Mouse (Mus musculus): ENCODE results near the gene D130040H23Rik. TPM values are rescaled to one million over a fixed set of nuclear protein-coding genes. Genes with fewer than 3 reads are reported as not detected.
A peak's percentile ranks its signal among the peaks of the same experiment; 100 is the strongest.
"Not testable (repeated sequence)": the region's sequence is repeated elsewhere in the genome, so short reads cannot be mapped to it uniquely, and the experiment has no call there.

Gene D130040H23Rik
- not detected in 2 replicates for polyA plus RNA-seq (2012; ENCODE audit: insufficient read depth, insufficient read length, missing spikeins)

DNA sequence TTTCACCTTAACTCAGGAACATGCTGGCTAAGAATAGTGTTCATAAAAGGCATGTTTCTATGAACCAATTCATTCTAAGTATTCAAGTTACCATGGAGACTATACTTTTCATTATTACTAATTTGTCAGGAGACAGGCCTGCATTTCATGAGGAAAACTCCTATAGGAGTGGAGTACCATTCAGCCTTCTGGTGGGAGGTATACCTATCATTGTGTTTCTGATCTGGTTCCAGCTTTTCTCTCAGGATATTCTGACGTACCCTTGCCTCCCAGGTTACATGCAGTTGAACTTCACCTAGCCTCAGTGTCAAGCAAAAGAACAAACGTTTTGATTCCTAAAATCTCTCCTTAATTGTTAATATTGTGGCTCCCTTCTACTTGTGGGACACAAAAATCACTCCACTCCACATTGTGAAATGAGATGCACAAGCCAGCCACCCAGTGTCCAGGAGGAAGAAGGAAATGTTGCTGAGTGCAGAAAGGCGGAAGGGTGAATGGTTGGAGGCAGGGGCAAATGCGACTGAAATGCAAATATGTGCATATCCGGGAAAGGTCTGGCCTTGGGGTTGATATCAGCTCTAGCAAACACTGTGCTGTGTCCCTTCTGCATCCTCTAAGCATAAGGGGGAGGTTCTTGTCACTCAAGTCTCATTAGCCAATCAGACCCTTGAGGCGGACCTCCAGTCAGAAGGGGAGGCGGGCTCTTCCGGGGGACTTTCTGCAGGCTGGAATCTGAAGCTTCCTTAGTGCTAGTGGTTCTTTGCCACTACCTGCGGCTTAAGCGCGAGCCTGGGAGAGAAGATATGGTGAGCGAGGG lies at the start of gene D130040H23Rik:
D130040H23Rik (plus strand) TSS at position 695 of the 817 bp plus-strand sequence.
- H3K27ac ChIP-seq (replicated peaks; ENCODE audit: low read depth, low read length) = no peak within 1 kb of the TSS
- H3K4me3 ChIP-seq (ENCODE audit: insufficient read depth, low read depth, low read length) = peak within 1 kb of the TSS; percentile 70
- no peaks in the 10 kb centered on the region for H3K4me1 ChIP-seq (ENCODE audit: control insufficient read depth, insufficient read depth, insufficient read length, low read length)

DNA sequence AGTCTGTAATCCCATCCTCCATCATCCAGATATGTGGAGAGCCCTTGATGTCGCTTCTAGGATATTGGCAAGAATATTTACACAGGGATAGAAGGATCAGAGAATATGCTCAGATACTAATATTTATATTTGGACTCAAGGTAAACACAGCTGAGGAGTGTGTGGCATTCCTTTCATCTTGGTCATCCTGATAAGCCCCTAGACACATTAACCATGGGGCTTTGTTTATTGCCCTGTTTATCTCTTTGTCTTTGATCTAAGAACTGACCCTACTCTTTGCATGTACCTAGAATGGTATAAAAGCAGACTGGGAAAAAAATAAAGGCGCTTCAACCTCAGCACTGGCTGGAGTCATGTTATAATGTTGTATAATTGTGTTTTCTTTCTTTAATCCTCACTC lies 28.3 kb upstream of the D130040H23Rik start:
- no peaks in the 10 kb centered on the region for H3K4me1 ChIP-seq (ENCODE audit: control insufficient read depth, insufficient read depth, insufficient read length, low read length)
- no peak overlapping the region for H3K27ac ChIP-seq (replicated peaks; ENCODE audit: low read depth, low read length)
- no peak overlapping the region for H3K4me3 ChIP-seq (ENCODE audit: insufficient read depth, low read depth, low read length)

DNA sequence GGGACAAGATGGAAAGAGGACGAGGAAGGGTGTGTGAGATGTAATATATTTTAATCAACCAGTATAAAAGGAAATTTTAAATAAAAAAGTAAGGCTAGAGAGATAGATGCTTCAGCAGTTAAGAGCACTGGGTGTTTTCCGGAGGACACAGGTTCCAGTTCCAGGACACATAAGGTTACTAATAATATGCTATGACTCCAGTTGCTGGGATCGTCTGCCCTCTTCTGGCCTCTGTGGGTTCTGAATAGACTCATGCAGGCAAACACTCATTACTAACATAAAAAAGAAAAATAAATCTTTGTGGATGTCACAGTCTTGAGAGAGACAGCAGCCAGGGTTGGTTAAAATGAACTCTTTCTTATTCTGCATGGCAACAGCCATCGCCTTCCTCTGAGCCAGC lies 2.4 kb upstream of the D130040H23Rik start:
- no peaks in the 10 kb centered on the region for H3K4me1 ChIP-seq (ENCODE audit: control insufficient read depth, insufficient read depth, insufficient read length, low read length)
- H3K27ac ChIP-seq (replicated peaks; ENCODE audit: low read depth, low read length) = no peak overlapping the region
- no peak overlapping the region for H3K4me3 ChIP-seq (ENCODE audit: insufficient read depth, low read depth, low read length)

DNA sequence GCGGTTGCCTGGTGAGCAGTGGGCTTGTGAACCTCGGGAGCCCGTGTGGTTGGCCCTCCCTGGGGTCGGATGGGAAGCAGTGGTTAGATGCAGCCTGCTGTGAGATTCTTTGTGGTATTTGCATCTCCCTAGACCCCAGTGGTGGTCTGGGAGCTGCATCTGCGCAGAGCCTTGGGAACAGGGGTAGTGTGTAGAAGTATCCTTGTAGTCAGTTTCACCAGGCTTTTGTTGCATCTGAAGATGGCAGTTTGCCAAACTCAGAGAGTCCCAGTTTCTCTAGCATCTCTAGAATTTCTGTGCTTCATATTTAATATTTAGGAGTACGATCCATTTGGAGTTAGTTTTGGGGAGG lies 299 bp downstream of the D130040H23Rik start:
- Histone ChIP-seq H3K4me1 (ENCODE audit: control insufficient read depth, insufficient read depth, insufficient read length, low read length) (no peaks in the 10 kb centered on the region), H3K4me3 (ENCODE audit: insufficient read depth, low read depth, low read length) (peak overlapping the region; percentile 70), H3K27ac (replicated peaks; ENCODE audit: low read depth, low read length) (no peak overlapping the region)

DNA sequence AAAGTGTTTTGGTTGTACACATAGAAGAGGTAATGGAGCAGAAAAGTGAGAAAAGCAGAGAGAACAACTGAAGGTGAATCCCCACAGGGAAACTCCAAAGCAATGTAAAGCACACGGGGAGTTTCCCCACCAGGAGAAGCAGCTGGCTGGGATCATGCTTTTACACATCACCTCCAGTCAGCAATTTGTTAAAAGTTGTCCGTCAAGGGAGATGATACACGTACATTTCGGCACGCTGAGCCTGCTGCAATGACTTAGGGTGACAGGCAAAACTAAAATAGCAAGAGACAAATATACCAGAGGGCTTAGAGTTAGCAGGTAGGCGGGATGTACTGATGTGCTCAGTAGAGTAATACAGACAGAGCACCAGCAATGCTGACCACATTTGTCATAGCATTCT lies 1.6 kb downstream of the D130040H23Rik start:
- Histone ChIP-seq H3K27ac (replicated peaks; ENCODE audit: low read depth, low read length) (no peak overlapping the region), H3K4me3 (ENCODE audit: insufficient read depth, low read depth, low read length) (no peak overlapping the region), H3K4me1 (ENCODE audit: control insufficient read depth, insufficient read depth, insufficient read length, low read length) (no peaks in the 10 kb centered on the region)

DNA sequence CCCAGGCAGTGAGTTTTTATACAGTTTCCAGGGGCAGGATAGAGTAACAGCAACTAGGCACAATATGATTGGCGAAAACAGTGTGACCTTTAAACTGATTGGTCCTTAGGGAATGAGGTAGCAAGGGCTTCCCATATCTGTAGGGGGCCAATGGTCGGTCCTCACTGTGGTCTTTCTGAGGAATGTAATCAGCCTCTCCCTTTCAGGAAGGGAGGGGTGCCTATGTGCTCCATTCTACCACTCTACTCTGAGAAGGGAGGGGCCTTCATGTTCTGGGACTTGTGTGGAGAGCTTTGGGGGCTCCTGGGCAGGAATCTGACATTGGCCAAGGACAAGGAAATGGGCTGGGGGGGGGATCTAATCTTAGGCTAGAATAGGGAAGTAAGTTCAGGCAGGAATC lies 53.9 kb downstream of the D130040H23Rik start:
- H3K27ac ChIP-seq (replicated peaks; ENCODE audit: low read depth, low read length) = no peak overlapping the region
- no peaks in the 10 kb centered on the region for H3K4me1 ChIP-seq (ENCODE audit: control insufficient read depth, insufficient read depth, insufficient read length, low read length)
- no peak overlapping the region for H3K4me3 ChIP-seq (ENCODE audit: insufficient read depth, low read depth, low read length)

DNA sequence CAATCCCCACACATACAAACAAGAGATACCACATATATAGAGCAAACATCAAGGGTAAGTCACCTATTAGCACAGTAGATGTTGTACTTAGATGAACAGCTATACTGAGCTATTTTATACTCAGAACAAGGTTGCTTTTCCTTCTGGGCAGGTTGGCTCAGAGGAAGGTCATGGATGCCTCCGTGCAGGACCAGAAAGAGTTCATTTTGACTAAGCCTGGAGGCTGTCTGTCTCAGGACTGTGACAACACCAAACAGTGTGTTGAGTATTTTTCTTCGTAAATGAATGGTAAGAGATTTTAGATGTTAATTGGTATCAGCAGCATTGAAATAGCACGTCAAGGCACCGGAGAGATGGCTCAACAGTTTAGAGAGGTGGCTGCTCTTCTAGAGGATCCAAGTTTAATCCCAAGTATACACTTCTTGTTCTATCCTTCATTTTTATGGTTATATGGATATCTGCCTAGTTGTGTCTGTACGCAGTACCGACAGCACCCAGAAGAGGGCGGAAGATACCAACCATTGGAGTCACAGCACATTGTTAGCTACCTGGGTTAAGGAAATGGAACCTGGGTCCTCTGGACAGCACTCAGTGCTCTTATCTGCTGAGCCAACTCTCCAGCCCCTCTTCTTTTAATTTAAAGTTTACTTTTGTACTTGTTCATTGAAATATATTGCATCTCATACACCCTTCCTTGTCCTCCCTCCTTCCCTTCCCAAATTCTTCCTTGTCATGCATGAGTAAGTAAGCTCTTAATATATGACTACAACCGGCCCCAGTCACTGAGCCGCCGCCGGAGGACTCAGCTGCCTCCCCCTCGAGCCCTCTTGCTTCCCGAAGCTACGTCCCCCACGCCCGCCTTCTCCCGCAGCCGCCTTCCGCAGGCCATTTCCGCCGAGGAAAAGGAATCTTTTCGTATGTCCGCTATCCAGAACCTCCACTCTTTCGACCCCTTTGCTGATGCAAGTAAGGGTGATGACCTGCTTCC lies 57.7 kb downstream of the D130040H23Rik start:
- Histone ChIP-seq H3K4me3 (ENCODE audit: insufficient read depth, low read depth, low read length) (peak overlapping the region; percentile 43), H3K27ac (replicated peaks; ENCODE audit: low read depth, low read length) (no peak overlapping the region), H3K4me1 (ENCODE audit: control insufficient read depth, insufficient read depth, insufficient read length, low read length) (no peaks in the 10 kb centered on the region)

DNA sequence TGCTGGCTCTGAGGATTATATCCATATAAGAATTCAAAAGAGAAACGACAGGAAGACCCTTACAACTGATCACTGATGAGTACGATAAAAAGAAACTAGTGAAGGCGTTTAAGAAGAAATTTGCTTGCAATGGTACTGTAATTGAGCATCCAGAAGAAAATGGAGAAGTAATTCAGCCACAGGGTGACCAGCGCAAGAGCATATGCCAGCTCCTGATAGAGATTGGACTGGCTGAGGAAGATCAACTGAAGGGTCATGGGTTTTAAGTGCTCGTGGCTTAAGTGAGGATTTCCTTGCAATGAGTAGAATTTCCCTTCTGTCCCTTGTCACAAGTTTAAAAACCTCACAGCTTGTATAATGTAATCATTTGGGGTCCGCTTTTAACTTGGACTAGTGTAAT lies 58.4 kb downstream of the D130040H23Rik start:
- H3K27ac ChIP-seq (replicated peaks; ENCODE audit: low read depth, low read length); H3K4me1 ChIP-seq (ENCODE audit: control insufficient read depth, insufficient read depth, insufficient read length, low read length): not testable (repeated sequence)
- peak overlapping the region; percentile 43 for H3K4me3 ChIP-seq (ENCODE audit: insufficient read depth, low read depth, low read length)

Other genes with a start within 250 kb of the D130040H23Rik start
- 11.3 and 12.9 TPM in 2 replicates for gene Zfp930, start 62.0 kb upstream of the D130040H23Rik start, polyA plus RNA-seq (2012; ENCODE audit: insufficient read depth, insufficient read length, missing spikeins)
- not detected in 2 replicates for gene Gm9495, start 182.5 kb downstream of the D130040H23Rik start, polyA plus RNA-seq (2012; ENCODE audit: insufficient read depth, insufficient read length, missing spikeins)